Mouse (Mus musculus): ENCODE measurements around the gene Ldoc1. TPM values are rescaled to one million over a fixed set of nuclear protein-coding genes. Genes with fewer than 3 reads are reported as not detected.

Gene Ldoc1
- polyA plus RNA-seq, 2 experiments = 0.06 TPM

- no peak for DNase-seq (ENCODE audit: low read depth in 3 of 3, low spot score in 3 of 3)
- Histone ChIP-seq H3K27ac (no peak overlapping the region), H3K9me3 (ENCODE audit: control insufficient read depth, low read length) (no peaks in the 10 kb centered on the region), H3K4me1 (replicated peaks; ENCODE audit: control insufficient read depth in 2 of 2, insufficient read depth in 2 of 2, low read length in 1 of 2) (no peaks in the 10 kb centered on the region; a peak in 1 of 4 replicates), H3K4me2 (ENCODE audit: low read depth) (no peak overlapping the region), H3K36me3 (replicated peaks; ENCODE audit: control insufficient read depth, insufficient read depth, low read depth) (no peaks in the 10 kb centered on the region), H3K9ac (replicated peaks) (no peak overlapping the region), H3K4me3 (ENCODE audit: insufficient read depth in 1 of 2, low read depth in 2 of 2, low read length in 2 of 2) (no peak overlapping the region), H3K27me3 (ENCODE audit: control insufficient read depth, insufficient read depth, low read length) (no peaks in the 10 kb centered on the region)
- ATAC-seq (ENCODE audit: insufficient read depth) = no peak
- 43% methylated on average over 2 of the region's 2 CpGs for WGBS (ENCODE audit: insufficient replicate concordance)
- TF ChIP-seq EP300 (IDR thresholded peaks at IDR 0.05; ENCODE audit: low read depth) = no peak
These were observed 18.4 kb downstream of the Ldoc1 start for GRCm38 (mm10) chrX:61727516-61728310.

Data from liver, embryonic 14.5 days (tissue).